In genomic region chr2:62988616-62989015, GRCm38 (mm10) we compare ENCODE assay signal across 28 mouse cellular contexts.
DNase-seq lines count a peak whose midpoint lies in the region; ATAC-seq and TF ChIP-seq lines count a peak whose summit lies in the region.
"Had no signal": no experiment of that assay in that cellular context is flagged by ENCODE, and none has a peak within 500 bp of the region (broad histone marks: within the 10 kb centered on the region; RNA-seq: fewer than 3 reads in every experiment).

No protein-coding gene starts in this region.

- ATAC-seq in hindbrain, postnatal 0 days: no peak; the same call in 1 of the 2 replicates
- ATAC-seq in kidney, embryonic 15.5 days (replicated peaks; ENCODE audit: low FRiP score): no peak
- ATAC-seq: forebrain, embryonic 16.5 days; intestine, embryonic 15.5 days; Patski had no signal

- DNase-seq in cerebellum, postnatal 14 days: peak; percentile 26 to 75
- DNase-seq in cerebellum, postnatal 25 days: no peak
- DNase-seq in hindbrain, postnatal 0 days (ENCODE audit: low spot score): peak; percentile 64
- DNase-seq in hindbrain, embryonic 10.5 days (ENCODE audit: low spot score): no peak
- DNase-seq in retina, postnatal 1 day: peak; percentile 67
- DNase-seq in retina, embryonic 14.5 days (ENCODE audit: low spot score): no peak
- DNase-seq: adrenal gland, postnatal 10 days; adrenal gland, postnatal 36 days; B cell, adult 2 months; cerebellum, adult 11-12 months; cerebellum, adult 8-10 months; cerebellum, postnatal 36 days; embryo, embryonic 11 days; gastrocnemius, adult 2 months; gastrocnemius, postnatal 14 days; heart, adult 11 months had no signal

- no peaks in the 10 kb centered on the region for H3K27me3 ChIP-seq in hindbrain, postnatal 0 days (ENCODE audit: insufficient read depth, low read length)
- no peaks in the 10 kb centered on the region for H3K27me3 ChIP-seq in hindbrain, embryonic 10.5 days (ENCODE audit: insufficient read depth, poor library complexity, severe bottlenecking)
- H3K27me3 ChIP-seq in kidney, embryonic 15.5 days: no peaks in the 10 kb centered on the region
- H3K27me3 ChIP-seq: CH12.LX; embryonic facial prominence, embryonic 13.5 days; forebrain, embryonic 12.5 days; hindbrain, embryonic 15.5 days; intestine, embryonic 15.5 days; Patski had no signal

- no peaks in the 10 kb centered on the region for H3K9me3 ChIP-seq in hindbrain, postnatal 0 days (ENCODE audit: low read length)
- H3K9me3 ChIP-seq in hindbrain, embryonic 10.5 days: no peaks in the 10 kb centered on the region
- H3K9me3 ChIP-seq in kidney, embryonic 15.5 days (replicated peaks): no peaks in the 10 kb centered on the region
- H3K9me3 ChIP-seq: embryonic facial prominence, embryonic 10.5 days; embryonic facial prominence, embryonic 13.5 days; forebrain, embryonic 12.5 days; G1E; hindbrain, embryonic 15.5 days; intestine, embryonic 15.5 days had no signal

- H3K27ac ChIP-seq in hindbrain, postnatal 0 days: no peak overlapping the region
- no peak overlapping the region for H3K27ac ChIP-seq in hindbrain, embryonic 10.5 days
- no peak overlapping the region for H3K27ac ChIP-seq in kidney, embryonic 15.5 days
- H3K27ac ChIP-seq: embryonic facial prominence, embryonic 10.5 days; embryonic facial prominence, embryonic 13.5 days; forebrain, embryonic 12.5 days; gastrocnemius, adult 2 months; hindbrain, embryonic 15.5 days; intestine, embryonic 15.5 days had no signal

- no peak for TF ChIP-seq CTCF in hindbrain, postnatal 0 days (IDR thresholded peaks at IDR 0.05; ENCODE audit: low read depth)

- H3K4me2 ChIP-seq in hindbrain, postnatal 0 days (ENCODE audit: low read depth, low read length): no peak overlapping the region
- no peak overlapping the region for H3K4me2 ChIP-seq in kidney, embryonic 15.5 days
- H3K4me2 ChIP-seq: embryonic facial prominence, embryonic 13.5 days; forebrain, embryonic 12.5 days; heart, embryonic 11.5 days; hindbrain, embryonic 15.5 days; intestine, embryonic 15.5 days had no signal

- no peak overlapping the region for H3K4me3 ChIP-seq in hindbrain, postnatal 0 days (ENCODE audit: low read length)
- H3K4me3 ChIP-seq in hindbrain, embryonic 10.5 days: no peak overlapping the region
- no peak overlapping the region for H3K4me3 ChIP-seq in kidney, embryonic 15.5 days (replicated peaks)
- H3K4me3 ChIP-seq: embryonic facial prominence, embryonic 10.5 days; embryonic facial prominence, embryonic 13.5 days; erythroblast, embryonic 14.5 days; forebrain, embryonic 12.5 days; gastrocnemius, adult 2 months; hindbrain, embryonic 15.5 days; intestine, embryonic 15.5 days had no signal

- no peak overlapping the region for H3K9ac ChIP-seq in hindbrain, postnatal 0 days (replicated peaks; ENCODE audit: low read length)
- no peak overlapping the region for H3K9ac ChIP-seq in kidney, embryonic 15.5 days
- H3K9ac ChIP-seq: embryonic facial prominence, embryonic 13.5 days; forebrain, embryonic 12.5 days; hindbrain, embryonic 15.5 days; intestine, embryonic 15.5 days had no signal

- no peaks in the 10 kb centered on the region for H3K4me1 ChIP-seq in hindbrain, postnatal 0 days (ENCODE audit: insufficient read depth, low read length)
- H3K4me1 ChIP-seq in hindbrain, embryonic 10.5 days (replicated peaks): no peaks in the 10 kb centered on the region
- no peaks in the 10 kb centered on the region for H3K4me1 ChIP-seq in kidney, embryonic 15.5 days
- H3K4me1 ChIP-seq: embryonic facial prominence, embryonic 13.5 days; forebrain, embryonic 12.5 days; hindbrain, embryonic 15.5 days; intestine, embryonic 15.5 days had no signal

- H3K36me3 ChIP-seq in hindbrain, postnatal 0 days (ENCODE audit: insufficient read depth, low read length): no peaks in the 10 kb centered on the region
- H3K36me3 ChIP-seq in hindbrain, embryonic 10.5 days: no peaks in the 10 kb centered on the region
- no peaks in the 10 kb centered on the region for H3K36me3 ChIP-seq in kidney, embryonic 15.5 days
- H3K36me3 ChIP-seq: embryonic facial prominence, embryonic 10.5 days; embryonic facial prominence, embryonic 13.5 days; forebrain, embryonic 12.5 days; G1E; hindbrain, embryonic 15.5 days; intestine, embryonic 15.5 days had no signal

Comparison
In these comparisons a context has a peak if more than half of its experiments do, and no peak if none do; other contexts are left out.
1. DNase-seq: peak in cerebellum, postnatal 14 days (2 of 2), hindbrain, postnatal 0 days (single experiment) and retina, postnatal 1 day (single experiment); none in cerebellum, postnatal 25 days (0 of 2), hindbrain, embryonic 10.5 days (single experiment) and retina, embryonic 14.5 days (single experiment).